Mouse (Mus musculus) lung, postnatal 0 days (tissue): ENCODE measurements around the gene Pitpnc1. TPM values are rescaled to one million over a fixed set of nuclear protein-coding genes. Genes with fewer than 3 reads are reported as not detected.
"Not testable (repeated sequence)": the region's sequence is repeated elsewhere in the genome, so short reads cannot be mapped to it uniquely, and the experiment has no call there.

ENCODE experiments used
- ATAC-seq: fragments of 200-750 bp; cut with Nextera tagmentation; 2 replicates; pipeline ENCODE4 v1.8.0; 2017; ENCODE audit warnings: moderate library complexity
- DNase-seq: peaks from one replicate; pipeline ENCODE4 v3.0.0-alpha.2; 2016; ENCODE audit warnings: low spot score
- H3K27ac ChIP-seq: fragments of 300-500 bp; sonication (generic); 2 replicates; pipeline ENCODE4 v1.5.1; 2014; ENCODE audit warnings: antibody characterized with exemption, mild to moderate bottlenecking, low read length, mixed read lengths
- H3K27me3 ChIP-seq: fragments of 300-500 bp; sonication (generic); replicated peaks from 2 replicates; pipeline ENCODE4 v1.6.1; 2014; ENCODE audit warnings: low read length, mixed read lengths; ENCODE audit not compliant: insufficient read depth
- H3K36me3 ChIP-seq: fragments of 300-500 bp; sonication (generic); 2 replicates; pipeline ENCODE4 v1.6.1; 2014; ENCODE audit warnings: low read length, mixed read lengths; ENCODE audit not compliant: insufficient read depth
- H3K4me1 ChIP-seq: fragments of 300-500 bp; sonication (generic); 2 replicates; pipeline ENCODE4 v1.6.1; 2014; ENCODE audit warnings: antibody characterized with exemption, low read depth, low read length, mixed read lengths; ENCODE audit not compliant: insufficient read depth
- H3K4me2 ChIP-seq: fragments of 300-500 bp; sonication (generic); replicated peaks from 2 replicates; pipeline ENCODE4 v1.6.1; 2014; ENCODE audit warnings: low read depth, mild to moderate bottlenecking, low read length, moderate library complexity, mixed read lengths
- H3K4me3 ChIP-seq: fragments of 300-500 bp; sonication (generic); 2 replicates; pipeline ENCODE4 v1.5.1; 2014; ENCODE audit warnings: low read depth, low read length
- H3K9ac ChIP-seq: fragments of 300-500 bp; sonication (generic); replicated peaks from 2 replicates; pipeline ENCODE4 v1.6.1; 2014; ENCODE audit warnings: low read depth, mild to moderate bottlenecking
- H3K9me3 ChIP-seq: fragments of 300-500 bp; sonication (generic); 2 replicates; pipeline ENCODE4 v1.6.1; 2016; ENCODE audit warnings: low read length, mixed read lengths
- CTCF ChIP-seq: IDR thresholded peaks from 2 replicates; pipeline ENCODE4 v1.5.1; 2016; ENCODE audit warnings: antibody characterized with exemption, mild to moderate bottlenecking
- EP300 ChIP-seq: IDR thresholded peaks from 2 replicates; pipeline ENCODE4 v1.6.1; 2016; ENCODE audit warnings: antibody characterized with exemption, mild to moderate bottlenecking, control low read depth
- WGBS: fragments of 180-500 bp; shearing (Covaris S2); extraction: QIAGEN DNeasy Blood & Tissue Kit; methylation state at CpG from one replicate; pipeline ENCODE4 v1.1.7; 2014; 5-methylcytosine and 5-hydroxymethylcytosine counted together
- polyA plus RNA-seq: library from polyadenylated mRNA; unstranded; fragments of >200 nt; fragmentation: Nextera tagmentation; extraction: Ambion mirVana; gene quantifications from 2 replicates; pipeline ENCODE4 v1.2.1, GENCODE M21; 2015

Gene Pitpnc1
- 16.3 and 22.2 TPM in 2 replicates for polyA plus RNA-seq

DNA sequence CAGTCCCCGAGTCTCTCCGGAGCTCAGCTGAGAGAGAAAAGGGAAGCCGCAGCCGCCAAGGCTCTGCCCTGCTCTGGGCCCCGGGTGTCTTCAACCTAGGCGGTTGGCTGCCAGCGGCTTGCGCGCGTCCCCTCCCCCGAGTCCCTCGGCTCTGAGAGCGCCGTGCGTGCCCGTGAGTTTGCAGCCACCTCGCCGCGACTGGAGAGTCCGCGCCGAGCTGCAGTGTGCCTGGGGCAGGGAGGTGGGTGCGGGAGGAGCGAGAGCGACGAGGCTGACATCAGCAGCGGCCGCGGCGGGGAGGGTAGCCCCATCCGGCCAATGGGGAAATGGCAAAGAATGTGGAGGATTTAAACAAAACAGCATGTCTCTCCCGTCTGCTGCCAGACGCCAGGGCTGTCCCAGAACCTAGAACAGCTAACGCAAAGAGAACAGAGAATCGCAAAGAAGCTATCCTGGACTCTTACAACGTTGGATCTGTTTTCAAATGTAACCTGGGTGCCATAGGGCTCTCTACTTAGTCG lies at the start of gene Pitpnc1:
Gene Pitpnc1, minus strand, starts transcription at position 179 of the 521 bp plus-strand sequence.
- Histone ChIP-seq H3K27ac (peak within 1 kb of the TSS; percentile 88), H3K9me3 (no peaks in the 10 kb centered on the region), H3K4me1 (peaks cover 8% of the 10 kb centered on the region; the same call in 1 of the 2 replicates), H3K36me3 (no peaks in the 10 kb centered on the region), H3K27me3 (no peaks in the 10 kb centered on the region), H3K4me2 (peak within 1 kb of the TSS; percentile 99), H3K4me3 (peak within 1 kb of the TSS; percentile 76), H3K9ac (peak within 1 kb of the TSS; percentile 76)
- DNase-seq: peak; percentile 94
- peak; percentile 87 for ATAC-seq
- 1% methylated on average over 37 of the region's 37 CpGs for WGBS
- TF ChIP-seq CTCF: peak; percentile 33
- TF ChIP-seq EP300: no peak

DNA sequence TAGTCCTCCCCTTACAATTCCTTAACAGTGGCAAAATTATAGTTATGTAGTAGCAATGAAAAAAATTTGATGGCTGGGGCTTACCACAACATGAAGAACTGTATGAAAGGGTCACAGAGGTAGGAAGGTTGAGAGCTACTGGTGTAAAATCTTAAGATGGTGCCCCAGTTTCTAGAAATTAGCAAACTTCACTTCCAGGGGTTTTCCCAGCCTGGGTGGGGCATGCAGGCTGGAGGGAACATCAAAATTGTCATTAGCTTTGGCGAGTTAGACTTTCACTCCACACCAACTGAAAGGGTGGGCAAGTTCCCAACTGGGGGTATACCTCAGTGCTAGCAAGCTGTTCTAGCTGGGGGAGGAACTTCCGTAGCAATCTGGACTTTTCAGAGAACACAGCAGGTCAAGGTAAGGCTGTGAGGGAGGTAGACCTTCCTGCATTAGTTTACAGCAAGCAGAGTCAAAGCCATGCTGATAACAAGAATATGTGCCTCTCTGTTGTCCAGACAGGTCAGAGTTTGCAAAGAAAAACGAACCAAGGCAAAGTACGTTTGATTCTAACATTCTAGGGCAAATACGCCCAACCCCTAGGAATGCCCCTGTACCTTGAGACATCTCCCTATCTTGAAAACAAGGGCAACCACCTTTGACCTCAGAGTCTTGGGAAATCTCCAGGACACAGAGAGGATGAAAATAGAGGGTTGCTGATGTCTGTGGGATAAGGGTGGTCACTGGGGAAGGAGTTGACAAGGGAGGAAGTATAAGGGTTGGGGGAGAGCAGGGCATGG lies 48.3 kb upstream of the Pitpnc1 start:
- ATAC-seq: no peak
- H3K4me1 ChIP-seq: no peaks in the 10 kb centered on the region
- H3K9ac ChIP-seq: no peak overlapping the region
- WGBS: 53% methylated on average over 5 of the region's 5 CpGs
- H3K36me3 ChIP-seq: no peaks in the 10 kb centered on the region
- TF ChIP-seq EP300 (no peak), CTCF (no peak)
- no peak overlapping the region for H3K27ac ChIP-seq
- no peak overlapping the region for H3K4me3 ChIP-seq
- no peak overlapping the region for H3K4me2 ChIP-seq
- DNase-seq: no peak
- H3K27me3 ChIP-seq: no peaks in the 10 kb centered on the region
- H3K9me3 ChIP-seq: no peaks in the 10 kb centered on the region

DNA sequence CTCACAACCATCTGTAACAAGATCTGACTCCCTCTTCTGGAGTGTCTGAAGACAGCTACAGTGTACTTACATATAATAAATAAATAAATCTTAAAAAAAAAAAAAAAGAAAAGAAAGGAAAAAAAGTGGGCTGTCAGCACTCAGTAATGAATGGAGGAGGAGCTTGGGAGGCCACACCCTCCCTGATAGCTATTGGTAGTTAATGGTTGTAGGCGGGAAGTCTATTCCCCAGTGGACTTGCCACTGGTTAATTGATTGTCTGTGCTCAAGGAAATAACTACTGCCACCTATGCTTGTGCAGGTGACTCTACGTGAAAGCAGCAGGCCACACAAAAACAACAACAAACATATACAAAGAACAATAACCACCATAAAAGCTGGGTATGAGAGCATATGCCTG lies 45.9 kb upstream of the Pitpnc1 start:
- H3K4me2 ChIP-seq: no peak overlapping the region
- WGBS: 93% methylated on average over 2 of the region's 2 CpGs
- TF ChIP-seq CTCF: no peak
- no peaks in the 10 kb centered on the region for H3K36me3 ChIP-seq
- H3K9me3 ChIP-seq: no peaks in the 10 kb centered on the region
- no peak overlapping the region for H3K9ac ChIP-seq
- no peaks in the 10 kb centered on the region for H3K4me1 ChIP-seq
- no peaks in the 10 kb centered on the region for H3K27me3 ChIP-seq
- no peak overlapping the region for H3K4me3 ChIP-seq
- ATAC-seq (no peak), DNase-seq (no peak)
- no peak overlapping the region for H3K27ac ChIP-seq

DNA sequence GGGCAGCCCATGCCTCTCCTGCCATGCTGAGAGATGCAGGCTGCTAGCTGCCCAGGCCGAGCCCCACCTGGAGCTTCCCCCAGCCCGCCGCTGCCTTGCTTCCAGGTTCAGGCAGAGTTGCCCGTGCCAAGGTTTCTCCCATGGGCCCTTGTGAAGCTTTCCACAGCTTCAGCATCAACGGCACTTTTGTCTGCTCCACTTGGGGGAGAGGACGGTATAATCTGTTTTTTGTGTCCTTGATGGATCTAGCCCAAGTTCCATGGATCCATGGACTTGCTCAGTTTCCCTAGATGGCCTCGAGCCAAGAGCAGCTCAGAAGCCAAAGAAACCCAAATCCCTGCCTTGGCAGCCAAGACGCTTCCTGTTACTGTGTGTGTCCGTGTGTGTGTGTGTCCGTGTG lies 42.5 kb upstream of the Pitpnc1 start:
- no peaks in the 10 kb centered on the region; the same call in 1 of the 2 replicates for H3K4me1 ChIP-seq
- H3K36me3 ChIP-seq: no peaks in the 10 kb centered on the region
- no peaks in the 10 kb centered on the region for H3K9me3 ChIP-seq
- no peak overlapping the region for H3K27ac ChIP-seq
- no peaks in the 10 kb centered on the region for H3K27me3 ChIP-seq
- H3K9ac ChIP-seq: no peak overlapping the region
- no peak overlapping the region for H3K4me2 ChIP-seq
- ATAC-seq (no peak), DNase-seq (no peak)
- TF ChIP-seq CTCF (no peak), EP300 (no peak)
- 54% methylated on average over 10 of the region's 10 CpGs for WGBS
- H3K4me3 ChIP-seq: no peak overlapping the region

DNA sequence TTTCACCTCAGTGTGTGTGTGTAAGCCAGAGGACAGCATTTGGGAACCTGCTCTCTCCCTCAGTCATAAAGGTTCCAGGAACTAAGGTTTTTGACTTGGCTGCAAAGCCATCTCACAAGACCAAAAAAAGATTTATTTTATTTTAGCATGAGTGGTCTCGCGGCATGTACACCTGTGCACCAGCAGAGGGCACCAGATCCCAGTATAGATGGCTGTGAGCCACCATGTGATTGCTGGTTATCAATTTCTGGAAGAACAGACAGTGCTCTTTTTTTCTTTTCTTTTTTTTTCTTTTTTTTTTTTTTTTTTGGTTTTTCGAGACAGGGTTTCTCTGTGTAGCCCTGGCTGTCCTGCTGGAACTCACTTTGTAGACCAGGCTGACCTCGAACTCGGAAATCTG lies 41.5 kb upstream of the Pitpnc1 start:
- not testable (repeated sequence) for H3K36me3 ChIP-seq, H3K27me3 ChIP-seq, H3K4me3 ChIP-seq, ATAC-seq, H3K4me2 ChIP-seq, H3K4me1 ChIP-seq, H3K9me3 ChIP-seq, H3K9ac ChIP-seq, H3K27ac ChIP-seq
- peak; percentile 73 for DNase-seq
- 48% methylated on average over 5 of the region's 5 CpGs for WGBS
- TF ChIP-seq CTCF: peak; percentile 86

DNA sequence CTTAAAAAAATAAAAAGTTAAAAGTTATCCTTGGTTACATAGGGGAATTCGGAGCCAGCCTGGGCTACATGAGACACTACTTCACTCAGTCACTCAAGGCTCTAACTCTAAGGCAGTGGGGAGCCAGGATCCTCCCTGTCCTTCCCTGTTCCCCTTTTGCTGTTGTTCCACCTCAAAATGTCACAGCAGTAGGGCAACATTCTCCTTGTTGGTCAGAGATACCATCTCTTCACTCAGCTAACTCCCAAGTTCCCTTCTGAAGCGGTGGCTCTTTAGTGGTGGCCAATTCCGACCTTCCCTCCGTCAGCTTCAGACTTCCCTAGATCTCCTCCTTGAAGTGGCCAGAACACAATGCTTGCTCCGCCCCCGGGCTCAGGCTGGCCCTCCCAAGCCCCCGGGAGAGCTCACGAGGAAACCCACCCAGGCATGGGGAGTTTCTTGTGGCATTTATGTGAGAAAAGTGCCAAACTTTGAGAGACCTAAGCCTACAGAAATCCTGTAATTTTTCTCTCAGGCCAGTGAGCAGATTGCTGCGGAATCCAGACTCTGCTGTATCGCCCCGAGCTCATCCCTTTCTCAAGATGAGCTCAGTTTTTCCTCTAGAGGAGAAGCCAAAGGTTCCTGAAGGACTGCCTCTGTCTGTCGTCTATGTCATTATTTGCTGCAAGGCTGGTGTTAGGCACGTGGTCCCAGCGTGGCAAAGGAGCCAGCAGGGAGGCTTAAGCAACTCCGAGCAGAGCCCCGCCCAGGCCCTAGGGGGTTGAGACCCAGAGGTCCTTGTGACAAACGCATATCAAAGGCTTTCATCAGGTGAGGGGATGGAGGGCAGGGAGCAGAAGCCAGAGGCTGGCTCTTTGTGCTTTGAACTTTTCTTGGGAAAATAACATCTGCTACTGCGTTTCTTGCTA lies 40.1 kb upstream of the Pitpnc1 start:
- no peaks in the 10 kb centered on the region; the same call in 1 of the 2 replicates for H3K4me1 ChIP-seq
- no peak overlapping the region for H3K4me3 ChIP-seq
- no peaks in the 10 kb centered on the region for H3K9me3 ChIP-seq
- no peaks in the 10 kb centered on the region for H3K27me3 ChIP-seq
- ATAC-seq (peak; percentile 80), DNase-seq (peak; percentile 70)
- no peak for TF ChIP-seq EP300
- TF ChIP-seq CTCF: no peak
- H3K4me2 ChIP-seq: peak overlapping the region; percentile 35
- H3K27ac ChIP-seq: no peak overlapping the region
- no peaks in the 10 kb centered on the region for H3K36me3 ChIP-seq
- no peak overlapping the region for H3K9ac ChIP-seq
- 4% methylated on average over 18 of the region's 18 CpGs for WGBS
